In the genomic region with DNA sequence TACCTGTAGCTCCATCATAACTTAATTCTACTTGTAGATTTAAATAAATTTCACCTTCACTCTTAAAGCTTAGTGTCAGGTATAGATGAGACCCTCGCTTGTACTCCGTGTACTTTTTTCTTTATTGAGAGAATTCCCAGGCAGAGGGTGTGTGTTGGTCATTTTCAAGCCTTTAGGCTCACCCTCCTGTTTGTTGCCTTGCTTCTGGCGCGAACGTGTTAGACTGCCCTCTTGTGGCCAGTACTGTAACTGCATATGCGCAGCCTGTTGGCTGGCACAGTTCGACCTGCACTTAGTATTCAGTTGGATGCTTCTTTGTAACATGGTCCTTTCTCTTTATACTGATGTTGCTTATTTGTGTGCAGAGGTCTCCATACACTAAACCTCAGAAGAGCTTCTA, we compare ENCODE assay signal across 8 mouse cellular contexts.
A peak's percentile ranks its signal among the peaks of the same experiment; 100 is the strongest.
DNase-seq lines count a peak whose midpoint lies in the region; ATAC-seq and TF ChIP-seq lines count a peak whose summit lies in the region.

No protein-coding gene starts in this region.

- peak; percentile 82 for TF ChIP-seq CTCF in C2C12 (IDR thresholded peaks at IDR 0.05; ENCODE audit: control insufficient read depth, insufficient read depth, insufficient read length)
- TF ChIP-seq CTCF in gastrocnemius, adult 2 months (IDR thresholded peaks at IDR 0.05), result peak; percentile 99
- TF ChIP-seq CTCF in kidney, adult 2 months (conservative IDR thresholded peaks at IDR 0.05; ENCODE audit: insufficient read depth, insufficient read length, low read depth, low read length), result peak; percentile 100; the same call in 1 of the 2 replicates
- TF ChIP-seq CTCF in liver, embryonic 14.5 days (IDR thresholded peaks at IDR 0.05; ENCODE audit: low read depth), result peak; percentile 96

- no peaks in the 10 kb centered on the region for H3K9me3 ChIP-seq in liver, embryonic 14.5 days (ENCODE audit: control insufficient read depth, low read length)
- H3K9me3 ChIP-seq in neural tube, embryonic 14.5 days (ENCODE audit: control insufficient read depth, low read length), result no peaks in the 10 kb centered on the region

- 5% methylated on average over 7 of the region's 7 CpGs for WGBS in kidney, adult 2 months
- 3% methylated on average over 7 of the region's 7 CpGs for WGBS in liver, embryonic 14.5 days (ENCODE audit: insufficient replicate concordance)
- WGBS in neural tube, embryonic 14.5 days, result 4% methylated on average over 7 of the region's 7 CpGs

- no peaks in the 10 kb centered on the region for H3K79me2 ChIP-seq in C2C12 (ENCODE audit: control insufficient read depth, insufficient read depth)

- H3K79me3 ChIP-seq in C2C12 (ENCODE audit: low read depth), result no peaks in the 10 kb centered on the region

- no peak overlapping the region for H3K4me3 ChIP-seq in C2C12 (ENCODE audit: insufficient read depth, poor library complexity, severe bottlenecking)
- no peak overlapping the region for H3K4me3 ChIP-seq in gastrocnemius, adult 2 months
- H3K4me3 ChIP-seq in kidney, adult 2 months (ENCODE audit: insufficient read depth, low read depth, low read length), result no peak overlapping the region
- H3K4me3 ChIP-seq in liver, embryonic 14.5 days (ENCODE audit: insufficient read depth in 1 of 2, low read depth in 2 of 2, low read length in 2 of 2), result no peak overlapping the region
- no peak overlapping the region for H3K4me3 ChIP-seq in neural tube, embryonic 14.5 days (ENCODE audit: low read depth, low read length)

- DNase-seq in R1 (ENCODE audit: low read depth, low spot score), result peak; percentile 65
- DNase-seq in cerebellum, postnatal 10 days, result peak; percentile 76 to 80
- peak; percentile 52 for DNase-seq in gastrocnemius, adult 2 months
- DNase-seq in kidney, adult 2 months, result peak; percentile 61
- DNase-seq in liver, embryonic 14.5 days (ENCODE audit: low read depth in 3 of 3, low spot score in 3 of 3), result peak; percentile 7 to 13 (median 11)
- peak; percentile 27 for DNase-seq in thymus, postnatal 25 days

- no peaks in the 10 kb centered on the region for H3K27me3 ChIP-seq in C2C12 (ENCODE audit: control insufficient read depth, insufficient read depth, insufficient read length)
- no peaks in the 10 kb centered on the region for H3K27me3 ChIP-seq in kidney, adult 2 months (replicated peaks; ENCODE audit: control insufficient read depth, insufficient read depth, low read length)
- H3K27me3 ChIP-seq in liver, embryonic 14.5 days (ENCODE audit: control insufficient read depth, insufficient read depth, low read length), result no peaks in the 10 kb centered on the region
- no peaks in the 10 kb centered on the region for H3K27me3 ChIP-seq in neural tube, embryonic 14.5 days (ENCODE audit: control insufficient read depth, insufficient read depth, low read length)

- no peaks in the 10 kb centered on the region for H3K4me1 ChIP-seq in kidney, adult 2 months (ENCODE audit: control insufficient read depth, insufficient read depth, low read length)
- no peaks in the 10 kb centered on the region for H3K4me1 ChIP-seq in liver, embryonic 14.5 days (replicated peaks; ENCODE audit: control insufficient read depth in 2 of 2, insufficient read depth in 2 of 2, low read length in 1 of 2)
- H3K4me1 ChIP-seq in neural tube, embryonic 14.5 days (ENCODE audit: control insufficient read depth, insufficient read depth, low read length), result no peaks in the 10 kb centered on the region

- ATAC-seq in liver, embryonic 14.5 days (ENCODE audit: insufficient read depth), result no peak
- peak; percentile 61; the same call in 1 of the 2 replicates for ATAC-seq in neural tube, embryonic 14.5 days (ENCODE audit: low read depth)

- H3K36me3 ChIP-seq in C2C12 (ENCODE audit: control insufficient read depth, insufficient read depth), result no peaks in the 10 kb centered on the region
- no peaks in the 10 kb centered on the region for H3K36me3 ChIP-seq in kidney, adult 2 months (ENCODE audit: control insufficient read depth, insufficient read depth, low read length)
- H3K36me3 ChIP-seq in liver, embryonic 14.5 days (replicated peaks; ENCODE audit: control insufficient read depth, insufficient read depth, low read depth), result no peaks in the 10 kb centered on the region
- H3K36me3 ChIP-seq in neural tube, embryonic 14.5 days (ENCODE audit: control insufficient read depth, insufficient read depth, low read length), result no peaks in the 10 kb centered on the region

- no peak overlapping the region for H3K27ac ChIP-seq in gastrocnemius, adult 2 months
- no peak overlapping the region for H3K27ac ChIP-seq in kidney, adult 2 months (ENCODE audit: insufficient read depth, low read depth, low read length)
- no peak overlapping the region for H3K27ac ChIP-seq in liver, embryonic 14.5 days
- no peak overlapping the region for H3K27ac ChIP-seq in neural tube, embryonic 14.5 days (ENCODE audit: low read depth, low read length)

- no peak overlapping the region for H3K4me2 ChIP-seq in liver, embryonic 14.5 days (ENCODE audit: low read depth)
- H3K4me2 ChIP-seq in neural tube, embryonic 14.5 days (ENCODE audit: low read depth, low read length), result no peak overlapping the region

- no peak for TF ChIP-seq EP300 in liver, embryonic 14.5 days (IDR thresholded peaks at IDR 0.05; ENCODE audit: low read depth)

- no peak for TF ChIP-seq POLR2A in kidney, adult 2 months (IDR thresholded peaks at IDR 0.05; ENCODE audit: low read depth, low read length)

- H3ac ChIP-seq in C2C12 (ENCODE audit: control insufficient read depth, insufficient read length, low read depth), result no peak overlapping the region

- H3K9ac ChIP-seq in liver, embryonic 14.5 days (replicated peaks), result no peak overlapping the region
- no peak overlapping the region for H3K9ac ChIP-seq in neural tube, embryonic 14.5 days (replicated peaks; ENCODE audit: low read depth, low read length)

- intact Hi-C loops in gastrocnemius, adult 2 months (cut with DNase I), result loop anchor here (2.0 to 10.0 kb wide), 4 partner anchors 156 to 448 kb away; no protein-coding TSS in a partner anchor

TF ChIP-seq in C2C12, 6 proteins besides CTCF, POLR2A, EP300 and RAD21:
- TF ChIP-seq MYOG (IDR thresholded peaks at IDR 0.05; ENCODE audit: control insufficient read depth, extremely low read depth, insufficient read length) (no peak), MAX (IDR thresholded peaks at IDR 0.05) (no peak), CEBPB (IDR thresholded peaks at IDR 0.05; ENCODE audit: low read depth) (no peak), USF1 (IDR thresholded peaks at IDR 0.05; ENCODE audit: low read depth) (no peak), FOSL1 (IDR thresholded peaks at IDR 0.05; ENCODE audit: insufficient read depth, low read length, poor library complexity, severe bottlenecking) (no peak), MYOD1 (IDR thresholded peaks at IDR 0.05; ENCODE audit: control insufficient read depth, insufficient read length, low read depth) (no peak)

Comparison
In these comparisons a context has a peak if more than half of its experiments do, and no peak if none do; other contexts are left out.
1. DNase-seq: peak in every context shown above with its lines; median percentile 78 in cerebellum, postnatal 10 days; 65 in R1; 61 in kidney, adult 2 months; 52 in gastrocnemius, adult 2 months; 27 in thymus, postnatal 25 days; 11 in liver, embryonic 14.5 days.